Mouse (Mus musculus): ENCODE measurements around the gene Palmd.

The Palmd gene

DNA sequence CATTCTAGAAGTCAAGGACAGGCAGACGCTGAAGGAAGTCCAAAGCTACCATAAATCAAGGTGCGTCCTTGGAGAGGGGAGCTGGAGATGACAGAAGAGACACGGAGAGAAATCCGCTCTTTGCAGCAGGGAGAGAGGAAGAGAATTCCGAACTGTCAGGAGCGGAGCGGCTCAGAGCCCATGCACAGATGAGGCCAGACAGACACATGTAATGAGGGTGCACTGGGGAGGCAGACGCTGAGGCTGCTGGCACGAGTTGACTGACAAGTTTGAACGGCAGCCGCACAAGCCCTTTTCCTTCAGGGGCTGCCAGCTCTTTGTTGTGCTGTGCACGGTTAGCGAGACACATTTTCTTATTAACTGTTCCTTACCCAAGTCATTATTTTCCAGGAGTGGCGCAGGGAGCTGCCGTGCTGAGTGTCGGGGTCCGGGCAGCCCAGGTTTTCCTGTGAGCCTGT is at the start of gene Palmd:
Gene Palmd (minus strand): TSS at position 448 of the 458 bp plus-strand sequence.
- peak; percentile 54 to 70 for DNase-seq (ENCODE audit: low spot score in 2 of 2)

- no peak for DNase-seq (ENCODE audit: low spot score in 2 of 2)
Observed at GRCm38 (mm10) chr3:117010182-117010581, 41.4 kb upstream of the Palmd start.

DNA sequence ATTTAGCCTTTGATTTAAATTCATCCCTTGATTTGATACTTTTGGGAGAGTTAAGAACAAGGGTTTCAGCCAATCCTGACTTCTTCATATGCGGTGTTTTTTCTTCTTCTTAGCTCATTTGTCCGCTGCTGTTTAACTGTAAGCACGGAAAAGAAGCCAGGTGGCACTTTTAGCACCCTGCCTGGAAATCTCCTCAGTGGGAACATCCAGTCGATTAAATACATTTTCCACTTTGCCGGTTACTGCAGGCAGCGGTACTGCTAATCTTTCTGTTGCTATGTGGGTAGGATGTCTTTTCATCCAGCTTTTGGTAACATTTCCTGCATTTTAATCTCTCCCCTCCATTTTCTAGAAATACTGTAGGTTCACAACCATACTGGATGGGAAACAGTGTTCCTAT is 38.6 kb upstream of the Palmd start:
- peak; percentile 58 to 61 for DNase-seq (ENCODE audit: low spot score in 2 of 2)

- DNase-seq (ENCODE audit: low spot score in 2 of 2): no peak
Observed at GRCm38 (mm10) chr3:117006636-117007035, 37.8 kb upstream of the Palmd start.

DNA sequence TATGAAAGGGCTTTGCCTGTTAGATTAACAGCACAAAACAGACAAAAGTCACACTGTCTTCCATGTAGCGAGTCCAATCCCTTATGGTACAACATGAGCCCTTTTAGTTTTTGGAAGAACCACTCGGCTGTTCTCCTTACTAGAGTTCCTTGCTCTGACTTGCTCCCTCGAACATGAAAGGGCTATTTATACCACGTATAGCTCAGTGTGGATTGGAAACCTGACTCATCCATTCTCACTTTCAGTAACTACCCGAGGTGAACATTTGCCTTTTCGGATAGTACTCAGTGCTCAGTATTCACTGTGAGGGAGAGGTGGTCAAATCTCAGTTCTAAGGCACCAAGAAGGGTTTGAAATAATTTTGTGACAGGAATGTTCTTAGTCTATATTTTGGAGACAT is 34.6 kb upstream of the Palmd start:
- DNase-seq (ENCODE audit: low spot score in 2 of 2): no peak

DNA sequence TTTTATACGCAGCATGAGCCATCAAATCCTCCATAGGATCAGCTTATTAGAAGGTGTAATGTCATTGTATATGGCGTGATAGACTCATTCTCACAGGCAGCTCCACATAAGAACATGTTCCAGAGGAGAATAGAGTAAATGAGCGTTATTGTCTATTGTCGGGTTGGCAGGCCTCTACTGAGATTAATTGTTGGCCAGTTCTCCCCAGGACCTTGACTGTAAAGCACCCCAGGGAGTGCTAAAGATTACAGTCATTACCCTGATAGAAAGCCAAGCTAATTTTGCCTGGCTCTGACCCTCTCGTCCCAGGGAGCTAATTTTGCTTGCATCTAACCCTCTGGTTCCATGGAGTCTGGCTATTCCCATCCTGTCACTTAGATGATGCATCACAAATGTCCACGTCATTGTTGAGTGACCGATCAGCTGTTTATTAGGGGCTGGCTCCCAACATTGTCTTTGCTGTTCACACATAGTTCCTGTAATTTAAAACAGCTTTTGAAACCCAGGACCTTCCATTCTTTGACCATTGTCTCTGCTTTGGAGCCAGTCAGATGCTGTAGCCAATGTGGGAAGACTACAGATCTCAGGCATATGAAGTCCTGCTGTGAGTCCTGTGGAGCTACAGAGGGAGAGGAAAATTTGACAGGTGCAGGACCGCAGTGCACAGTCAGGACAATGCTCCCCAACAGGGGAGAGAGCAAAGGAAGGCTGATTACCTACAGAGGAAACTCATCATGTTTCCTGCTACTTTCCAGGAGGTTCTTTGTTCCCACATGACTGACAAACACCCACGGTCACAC is 33.1 kb upstream of the Palmd start:
- DNase-seq (ENCODE audit: low spot score in 2 of 2): no peak

DNA sequence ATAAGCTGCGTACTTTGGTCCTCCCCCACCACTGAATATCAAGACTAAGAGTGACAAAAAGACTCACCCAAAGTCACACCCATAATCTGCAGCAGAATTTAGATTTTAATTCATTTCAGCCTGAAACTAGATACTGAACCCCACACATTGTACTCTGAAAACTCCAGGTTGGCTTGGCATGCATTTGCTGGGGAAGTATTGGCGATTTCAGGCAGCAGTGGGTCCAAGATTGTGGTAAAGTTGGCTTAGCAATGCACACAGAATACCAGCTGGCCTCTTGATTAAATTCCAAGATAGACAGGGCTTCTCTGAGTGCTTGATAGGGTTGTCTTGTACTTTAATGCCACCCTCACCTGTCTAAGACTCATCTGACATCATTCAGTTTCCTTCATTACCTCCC is 24.2 kb upstream of the Palmd start:
- no peak for DNase-seq (ENCODE audit: low spot score in 2 of 2)

DNA sequence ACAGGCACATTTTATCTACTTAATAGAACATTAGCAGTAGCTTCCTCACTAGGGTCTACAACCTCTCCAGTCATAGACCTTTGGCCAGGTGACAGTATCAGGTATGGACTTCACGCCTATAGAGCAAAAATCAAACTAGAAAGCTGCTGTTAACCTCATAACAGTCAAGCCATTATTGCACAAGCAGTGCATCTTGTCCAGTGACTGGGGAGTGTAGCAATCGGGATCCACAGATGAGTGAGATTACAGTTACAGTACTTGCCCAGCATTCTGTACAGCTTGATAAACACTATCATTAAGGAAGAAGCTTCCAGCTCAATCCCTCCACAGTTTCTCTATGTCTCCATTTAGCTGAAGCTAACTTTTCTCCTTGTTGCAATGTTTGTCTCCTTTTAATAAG is 22.4 kb upstream of the Palmd start:
- no peak for DNase-seq (ENCODE audit: low spot score in 2 of 2)

DNA sequence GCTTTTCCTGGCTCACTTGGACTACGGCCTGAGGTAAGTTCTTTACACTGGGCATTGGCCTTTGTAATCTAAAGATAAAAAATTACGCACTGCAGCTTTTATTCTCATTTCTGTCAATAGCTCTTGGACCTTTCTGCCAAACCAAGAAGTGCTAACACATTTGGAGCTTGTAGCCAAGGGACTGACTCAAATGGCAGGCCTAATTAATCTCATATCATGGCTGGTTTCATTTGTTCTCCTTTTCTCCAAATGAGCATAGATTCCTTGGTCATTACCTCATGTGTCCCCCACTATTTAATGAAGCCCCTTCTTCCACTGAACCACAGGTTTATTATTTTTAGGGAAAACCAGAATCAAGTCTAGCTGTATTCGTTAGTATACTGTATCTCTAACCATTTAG is 19.4 kb upstream of the Palmd start:
- no peak for DNase-seq (ENCODE audit: low spot score in 2 of 2)

- DNase-seq (ENCODE audit: low spot score in 2 of 2): no peak
Observed at GRCm38 (mm10) chr3:116986451-116986850, 17.7 kb upstream of the Palmd start.

GRCm38 (mm10) chr3:116985741-116986140 is 17.0 kb upstream of the Palmd start:
- DNase-seq (ENCODE audit: low spot score in 2 of 2): peak; percentile 82 to 85

GRCm38 (mm10) chr3:116985042-116985455 is 16.3 kb upstream of the Palmd start:
- no peak for DNase-seq (ENCODE audit: low spot score in 2 of 2)

GRCm38 (mm10) chr3:116981811-116982575 is 13.2 kb upstream of the Palmd start:
- DNase-seq (ENCODE audit: low spot score in 2 of 2): no peak

GRCm38 (mm10) chr3:116969786-116970185 is 999 bp upstream of the Palmd start:
- no peak for DNase-seq (ENCODE audit: low spot score in 2 of 2)

DNA sequence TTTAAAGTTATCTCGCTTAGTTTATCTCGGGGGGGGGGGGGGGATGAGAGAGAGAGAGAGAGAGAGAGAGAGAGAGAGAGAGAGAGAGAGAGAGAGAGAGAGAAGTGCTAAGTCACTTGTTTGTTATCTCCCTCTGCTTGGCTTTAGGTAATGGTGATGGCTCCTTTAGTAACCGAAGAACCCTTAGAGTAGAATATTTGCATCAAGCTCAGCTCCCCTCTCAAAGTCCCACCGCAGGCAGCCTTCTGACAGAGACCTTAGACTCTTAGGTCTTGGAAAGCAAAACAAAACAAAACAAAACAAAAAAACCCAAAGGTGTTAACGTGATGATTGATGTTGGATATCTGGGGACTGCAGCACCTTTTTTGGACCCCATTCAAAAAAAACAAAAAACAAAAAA is 216 bp upstream of the Palmd start:
- DNase-seq (ENCODE audit: low spot score in 2 of 2): no peak

- DNase-seq (ENCODE audit: low spot score in 2 of 2): no peak
Observed at GRCm38 (mm10) chr3:116967967-116968366, 820 bp downstream of the Palmd start, which contains the start of gene 4930455H04Rik. TSS of gene 4930455H04Rik (plus strand) at chr3:116968267.

DNA sequence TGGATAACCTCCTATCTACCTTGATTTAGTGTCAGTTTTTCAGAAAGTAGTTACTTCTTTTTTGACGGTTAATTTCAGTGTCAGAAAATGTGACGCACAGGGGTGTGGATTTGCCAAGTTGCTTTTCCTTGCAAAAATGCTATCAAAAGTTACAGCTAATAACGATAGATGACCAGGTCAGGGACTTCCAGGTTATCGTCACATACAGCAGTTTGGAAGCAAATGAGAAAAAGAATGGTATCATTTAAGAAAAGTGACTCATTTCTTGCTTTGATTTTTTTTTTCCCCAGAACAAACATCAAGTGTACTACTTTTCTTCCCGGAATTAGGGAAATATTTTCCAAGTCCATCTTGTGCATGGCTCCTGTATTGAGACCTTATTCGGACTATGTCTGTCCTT is 1.4 kb downstream of the Palmd start:
- no peak for DNase-seq (ENCODE audit: low spot score in 2 of 2)

DNA sequence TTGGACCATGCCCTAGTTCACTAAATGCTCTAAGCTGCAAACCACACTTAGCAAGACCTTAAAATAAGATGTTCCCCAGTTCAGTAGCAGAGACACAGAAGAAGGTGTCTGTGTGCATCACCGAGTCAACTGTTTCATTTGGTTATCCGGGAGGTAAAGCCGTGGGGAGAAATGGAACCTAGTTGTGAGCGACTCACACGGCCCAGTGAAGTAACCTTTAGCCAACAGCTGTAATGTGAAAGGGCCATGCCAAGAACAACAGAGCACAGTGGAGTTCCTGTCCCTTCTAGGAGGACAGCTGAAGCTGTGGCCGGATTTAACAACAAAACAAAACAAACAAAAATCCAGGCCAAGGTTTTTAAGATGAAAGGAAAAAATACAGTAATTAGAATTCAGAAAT is 2.0 kb downstream of the Palmd start:
- no peak for DNase-seq (ENCODE audit: low spot score in 2 of 2)

- peak; percentile 53 to 67 for DNase-seq (ENCODE audit: low spot score in 2 of 2)
Observed at GRCm38 (mm10) chr3:116966225-116966624, 2.6 kb downstream of the Palmd start.

- DNase-seq (ENCODE audit: low spot score in 2 of 2): no peak
Observed at GRCm38 (mm10) chr3:116964426-116964825, 4.4 kb downstream of the Palmd start.

GRCm38 (mm10) chr3:116963213-116963612 is 5.6 kb downstream of the Palmd start:
- DNase-seq (ENCODE audit: low spot score in 2 of 2): no peak

DNA sequence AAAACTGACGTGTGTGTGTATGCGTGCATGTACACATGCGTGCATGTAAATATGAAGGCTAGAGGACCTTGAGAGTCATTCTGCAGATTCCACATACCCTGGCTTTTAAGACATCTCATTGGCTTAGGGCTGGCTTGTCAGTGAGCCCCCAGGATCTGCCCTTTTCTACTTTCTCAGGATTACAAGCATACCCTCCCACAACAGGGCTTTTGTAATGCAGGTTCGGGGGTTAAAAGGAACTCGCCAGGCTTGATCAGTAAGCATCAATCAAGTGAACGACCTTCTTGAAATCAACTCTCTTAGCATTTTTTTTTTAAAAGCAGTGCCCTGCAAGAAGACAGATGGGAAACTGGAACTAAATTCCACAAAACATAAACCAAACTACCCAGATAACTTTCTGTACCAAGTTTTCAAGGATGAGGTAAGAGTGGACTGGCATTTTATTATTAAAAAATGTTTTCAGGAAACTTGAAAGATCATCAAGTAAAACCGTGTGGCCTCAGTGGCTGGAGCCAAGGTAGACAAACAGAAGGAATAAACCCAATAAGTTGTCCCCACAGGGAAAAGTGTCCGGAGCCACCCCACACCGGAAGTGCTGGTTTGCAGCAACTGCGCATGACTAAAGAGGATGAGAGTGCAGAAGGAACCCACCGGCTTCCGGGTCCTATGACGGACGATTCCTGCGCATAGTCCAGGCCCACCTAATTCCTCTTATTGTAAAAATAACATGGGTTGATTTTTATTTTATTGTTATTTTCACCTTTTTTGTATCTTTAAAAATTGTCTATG is 7.2 kb downstream of the Palmd start:
- DNase-seq (ENCODE audit: low spot score in 2 of 2): no peak
